Comparison of ENCODE assay signal across 13 mouse cellular contexts in genomic region chr6:127970848-127971247, GRCm38 (mm10).
DNase-seq lines count a peak whose midpoint lies in the region; ATAC-seq and TF ChIP-seq lines count a peak whose summit lies in the region.
"Had no signal": no experiment of that assay in that cellular context is flagged by ENCODE, and none has a peak within 500 bp of the region (broad histone marks: within the 10 kb centered on the region; RNA-seq: fewer than 3 reads in every experiment).

No protein-coding gene starts in this region.

- H3K27ac ChIP-seq in heart, embryonic 13.5 days (replicated peaks) = no peak overlapping the region
- no peak overlapping the region for H3K27ac ChIP-seq in heart, adult 2 months
- H3K27ac ChIP-seq: embryonic facial prominence, embryonic 15.5 days; hindbrain, embryonic 12.5 days had no signal

- no peak overlapping the region for H3K4me2 ChIP-seq in heart, embryonic 13.5 days
- H3K4me2 ChIP-seq: embryonic facial prominence, embryonic 15.5 days; heart, embryonic 11.5 days; hindbrain, embryonic 12.5 days had no signal

- DNase-seq in cerebellum, adult 11-12 months = peak; percentile 38
- DNase-seq in cerebellum, postnatal 14 days = no peak
- no peak for DNase-seq in heart, adult 2 months
- DNase-seq in ZHBTc4 (ENCODE audit: low read depth, low spot score) = peak; percentile 43
- no peak for DNase-seq in neural tube, embryonic 10.5 days (ENCODE audit: extremely low spot score, low spot score)
- no peak for DNase-seq in testis, postnatal 14 days (ENCODE audit: low spot score)

- ATAC-seq in heart, embryonic 13.5 days (ENCODE audit: extremely low read depth, insufficient number of reproducible peaks, low FRiP score, low TSS enrichment) = no peak
- ATAC-seq: inflammation-experienced regulatory T-cells, adult 6 months; intestine, postnatal 0 days had no signal

- H3K4me3 ChIP-seq in heart, embryonic 13.5 days = no peak overlapping the region
- H3K4me3 ChIP-seq in heart, adult 2 months = no peak overlapping the region
- H3K4me3 ChIP-seq: embryonic facial prominence, embryonic 15.5 days; erythroblast, embryonic 14.5 days; hindbrain, embryonic 12.5 days had no signal

- H3K36me3 ChIP-seq in heart, embryonic 13.5 days = peaks cover 11% of the 10 kb centered on the region
- no peaks in the 10 kb centered on the region for H3K36me3 ChIP-seq in heart, adult 2 months (ENCODE audit: control insufficient read depth, insufficient read depth, low read length)
- H3K36me3 ChIP-seq: hindbrain, embryonic 12.5 days had no signal

- H3K9ac ChIP-seq in heart, embryonic 13.5 days = 0 out of 2 replicates have a peak overlapping the region, but pooled peaks have one; percentile 40
- no peak overlapping the region for H3K9ac ChIP-seq in heart, adult 2 months (ENCODE audit: low read depth, low read length)
- H3K9ac ChIP-seq: embryonic facial prominence, embryonic 15.5 days; hindbrain, embryonic 12.5 days had no signal

- H3K79me2 ChIP-seq in heart, adult 2 months (replicated peaks; ENCODE audit: control insufficient read depth, insufficient read depth, low read length) = no peaks in the 10 kb centered on the region; the same call in 1 of the 2 replicates

- no peak for TF ChIP-seq POLR2A in heart, adult 2 months (IDR thresholded peaks at IDR 0.05; ENCODE audit: insufficient read depth, low read depth, low read length)

- intact Hi-C loops in heart, adult 2 months (cut with DNase I) = loop anchor here (1.0 to 10.0 kb wide), 4 partner anchors 58 to 334 kb away; partner anchors contain the start of gene Tead4

- H3K27me3 ChIP-seq in heart, embryonic 13.5 days (replicated peaks) = no peaks in the 10 kb centered on the region
- H3K27me3 ChIP-seq in heart, adult 2 months (ENCODE audit: control insufficient read depth, insufficient read depth, low read length) = no peaks in the 10 kb centered on the region
- H3K27me3 ChIP-seq: embryonic facial prominence, embryonic 15.5 days; hindbrain, embryonic 12.5 days had no signal

- no peak for TF ChIP-seq CTCF in heart, adult 2 months (IDR thresholded peaks at IDR 0.05)

- H3K9me3 ChIP-seq in heart, embryonic 13.5 days = no peaks in the 10 kb centered on the region
- H3K9me3 ChIP-seq: embryonic facial prominence, embryonic 15.5 days; hindbrain, embryonic 12.5 days had no signal

- peaks cover 60% of the 10 kb centered on the region for H3K4me1 ChIP-seq in heart, embryonic 13.5 days
- H3K4me1 ChIP-seq in heart, adult 2 months (ENCODE audit: control insufficient read depth, insufficient read depth, low read length) = no peaks in the 10 kb centered on the region

- 66% methylated on average over 5 of the region's 5 CpGs for WGBS in heart, embryonic 13.5 days
- 76% methylated on average over 5 of the region's 5 CpGs for WGBS in heart, adult 2 months

- TF ChIP-seq EP300 in heart, adult 2 months (IDR thresholded peaks at IDR 0.05; ENCODE audit: insufficient read depth, low read depth, low read length) = no peak

Comparison
In these comparisons a context has a peak if more than half of its experiments do, and no peak if none do; other contexts are left out.
1. DNase-seq: peak in cerebellum, adult 11-12 months (single experiment) and ZHBTc4 (single experiment); none in cerebellum, postnatal 14 days (0 of 2), heart, adult 2 months (0 of 2), neural tube, embryonic 10.5 days (single experiment) and testis, postnatal 14 days (single experiment).